Mouse (Mus musculus) heart, adult 9 months (tissue): ENCODE measurements around the gene Sgcd.
A peak's percentile ranks its signal among the peaks of the same experiment; 100 is the strongest.

Source experiments
- DNase-seq, 2 experiments: peaks; one replicate each; pipeline ENCODE4 v3.0.0; 2022; ENCODE audit warnings: low spot score in 2 of 2

Sgcd gene

DNA sequence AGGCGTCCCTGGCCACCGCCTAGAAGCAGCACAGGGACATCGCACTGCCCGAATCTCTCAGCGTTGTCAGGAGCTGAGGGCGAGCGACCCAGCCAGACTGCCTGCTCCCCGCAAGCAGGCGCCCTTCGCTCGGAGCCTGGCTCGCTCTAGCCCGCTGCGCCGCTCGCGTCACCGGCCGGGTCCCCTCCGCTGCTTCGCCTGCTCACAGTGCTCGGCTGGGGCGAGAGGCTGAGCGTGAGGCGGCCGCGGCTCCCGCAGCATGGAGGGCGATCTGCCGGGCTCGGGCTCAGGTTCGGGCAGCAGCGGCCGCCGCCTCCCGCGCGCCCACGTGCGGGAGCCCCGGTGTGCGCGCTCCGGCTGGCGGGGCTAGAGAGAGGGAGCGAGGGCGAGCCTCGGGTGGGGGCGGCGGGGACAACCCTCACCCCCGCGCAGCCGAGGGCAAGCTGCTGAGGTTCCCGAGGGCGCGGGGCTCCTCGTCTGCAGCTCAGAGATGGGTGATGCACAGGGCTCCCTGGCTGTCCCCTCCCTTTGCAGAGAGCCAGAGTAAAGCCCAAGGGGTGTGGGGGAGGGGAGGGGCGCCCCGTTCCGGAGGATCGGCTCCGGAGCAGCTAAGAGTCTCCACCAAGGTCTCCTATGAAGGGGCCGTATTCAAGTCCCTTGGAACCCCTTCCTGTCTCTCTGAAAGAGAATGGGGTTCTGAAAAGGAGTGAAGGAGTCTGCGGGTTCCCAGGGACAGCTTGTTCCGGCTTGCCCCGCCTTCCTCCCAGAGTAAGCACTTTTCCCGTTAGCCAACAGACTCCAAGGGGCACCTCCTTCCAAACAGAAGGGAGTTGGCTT, at the start of gene Sgcd:
TSS of gene Sgcd (minus strand) at position 273 of the 837 bp plus-strand sequence.
- peak; percentile 5 to 10 for DNase-seq

- DNase-seq: no peak
Measured at GRCm38 (mm10) chr11:48038051-48038450, 49.3 kb upstream of the Sgcd start.

GRCm38 (mm10) chr11:48012836-48013235, 24.1 kb upstream of the Sgcd start:
- no peak for DNase-seq

DNA sequence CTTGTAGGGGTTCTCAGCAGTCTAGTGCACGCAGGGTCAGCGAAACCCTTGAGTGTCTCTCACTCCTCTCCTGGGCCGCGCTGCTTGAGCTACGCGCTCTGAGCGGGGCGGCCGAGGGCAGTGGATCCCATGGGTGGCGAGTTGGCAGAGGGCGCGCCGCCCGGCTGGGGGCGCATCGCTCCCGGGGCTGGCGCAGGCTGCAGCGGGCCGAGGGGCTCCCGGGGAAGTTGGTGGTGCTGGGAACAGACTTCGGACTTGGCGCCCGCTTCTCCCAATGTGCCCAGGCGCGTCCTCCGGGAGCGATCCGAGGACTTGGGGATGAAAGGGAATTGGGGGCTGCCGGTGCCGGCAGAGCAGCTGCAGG, 454 bp downstream of the Sgcd start:
- no peak for DNase-seq

- no peak for DNase-seq
Measured at GRCm38 (mm10) chr11:47987893-47988267, 889 bp downstream of the Sgcd start.

DNA sequence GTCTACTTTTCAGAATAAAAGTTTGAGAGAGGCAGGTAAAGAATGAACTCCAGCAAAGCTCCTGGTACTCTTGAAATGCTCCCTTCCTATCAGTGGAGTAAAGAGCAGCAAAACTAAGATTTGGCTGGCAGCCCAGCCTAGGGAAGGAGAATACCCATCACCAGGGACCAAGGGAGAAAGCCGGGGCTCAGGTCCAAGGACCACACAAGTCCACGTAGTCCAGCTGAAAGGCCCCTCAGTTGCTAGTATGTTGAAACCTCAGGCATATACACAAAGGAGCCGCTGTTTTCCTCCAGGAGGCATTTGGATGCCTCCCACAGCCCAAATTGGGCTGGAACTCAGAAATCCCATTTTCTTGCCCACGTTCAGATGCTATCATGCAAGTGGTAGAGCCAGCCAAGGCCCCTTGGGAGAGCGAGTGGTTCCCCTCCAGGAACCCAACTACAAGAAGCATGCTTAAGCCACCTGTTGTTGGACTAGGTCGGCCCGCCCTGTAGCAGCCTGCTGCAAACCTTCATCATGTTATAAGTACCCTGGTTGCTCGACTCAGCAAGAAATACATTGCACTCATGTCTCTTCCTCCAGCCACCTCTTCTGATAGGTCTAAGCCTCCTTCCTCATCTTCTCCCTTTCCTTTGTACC, 1.4 kb downstream of the Sgcd start:
- DNase-seq: no peak

- DNase-seq: no peak
Measured at GRCm38 (mm10) chr11:47982152-47982551, 6.6 kb downstream of the Sgcd start.

DNA sequence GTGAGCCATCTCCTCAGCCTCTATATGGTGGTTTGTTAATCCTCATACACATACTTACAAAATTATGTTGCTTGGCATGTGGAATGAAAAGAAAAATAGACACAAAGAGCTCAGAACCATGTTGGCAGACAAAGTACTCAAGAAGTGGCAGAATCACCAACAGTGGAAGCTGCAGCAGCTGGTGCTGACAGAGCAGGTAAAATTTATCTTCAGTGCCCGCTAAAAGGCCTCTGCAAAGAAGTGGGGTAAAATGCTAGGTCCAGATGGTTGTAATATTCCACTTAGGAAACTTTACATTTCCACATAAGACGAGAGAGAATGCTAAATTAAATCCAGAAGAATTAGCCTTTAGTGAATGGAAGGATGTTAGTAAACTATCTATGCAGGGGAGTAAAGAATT, 7.7 kb downstream of the Sgcd start:
- no peak for DNase-seq

DNA sequence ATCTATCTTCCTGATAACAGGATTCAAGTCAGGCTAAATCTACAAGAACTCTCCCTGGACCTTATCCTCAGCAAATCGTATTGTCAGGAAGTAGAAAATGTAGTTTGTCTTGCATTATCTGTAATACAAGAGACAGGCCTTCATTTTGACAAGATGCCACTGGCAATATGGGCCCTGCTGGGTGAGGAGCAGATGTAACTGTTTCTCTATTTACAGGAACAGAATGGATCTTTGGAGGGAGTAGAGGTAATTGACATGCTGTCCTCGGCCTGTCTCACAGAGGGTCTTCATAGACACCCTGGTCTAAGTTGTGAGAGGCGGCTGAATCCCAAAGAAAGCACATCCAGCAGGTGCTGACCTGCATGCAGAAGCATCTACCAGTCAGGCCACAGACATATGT, 35.5 kb downstream of the Sgcd start:
- DNase-seq: no peak

- no peak for DNase-seq
Measured at GRCm38 (mm10) chr11:47952366-47952765, 36.4 kb downstream of the Sgcd start.

GRCm38 (mm10) chr11:47939795-47940194, 49.0 kb downstream of the Sgcd start:
- DNase-seq: no peak

- DNase-seq: no peak
Measured at GRCm38 (mm10) chr11:47917616-47918015, 71.2 kb downstream of the Sgcd start.

DNA sequence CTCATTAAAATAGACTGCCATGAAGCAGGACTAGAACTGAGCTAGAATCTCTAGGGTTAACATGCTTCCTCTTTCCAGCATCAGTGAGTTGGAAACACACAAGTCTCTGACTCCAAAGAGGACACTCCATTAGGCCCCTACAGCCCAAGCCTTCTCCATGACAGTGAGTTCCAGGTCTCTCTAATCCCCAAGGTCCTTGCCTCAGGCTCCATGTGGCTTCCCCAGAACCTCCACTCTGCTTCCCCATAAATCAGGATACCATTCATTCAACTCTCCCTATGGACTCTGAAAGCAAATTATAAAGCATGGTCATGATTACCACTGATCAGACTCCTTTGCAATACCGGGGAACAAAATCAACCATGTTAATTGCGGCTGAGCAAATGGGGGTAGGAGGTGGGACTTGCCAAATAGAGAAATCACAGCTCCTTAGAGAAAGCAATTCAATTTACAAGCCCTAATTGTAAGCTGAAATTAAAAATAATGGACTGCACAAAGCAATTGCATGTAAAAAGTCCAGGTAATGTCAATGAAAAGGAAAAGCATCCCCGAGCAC, 97.1 kb downstream of the Sgcd start:
- DNase-seq: no peak

- peak in 1 of 2 experiments; percentile 1 for DNase-seq
Measured at GRCm38 (mm10) chr11:47890315-47890714, 98.5 kb downstream of the Sgcd start.

- no peak for DNase-seq
Measured at GRCm38 (mm10) chr11:47885310-47885709, 103.5 kb downstream of the Sgcd start.

GRCm38 (mm10) chr11:47883545-47883944, 105.2 kb downstream of the Sgcd start:
- no peak for DNase-seq

- no peak for DNase-seq
Measured at GRCm38 (mm10) chr11:47876633-47877170, 112.1 kb downstream of the Sgcd start.

DNA sequence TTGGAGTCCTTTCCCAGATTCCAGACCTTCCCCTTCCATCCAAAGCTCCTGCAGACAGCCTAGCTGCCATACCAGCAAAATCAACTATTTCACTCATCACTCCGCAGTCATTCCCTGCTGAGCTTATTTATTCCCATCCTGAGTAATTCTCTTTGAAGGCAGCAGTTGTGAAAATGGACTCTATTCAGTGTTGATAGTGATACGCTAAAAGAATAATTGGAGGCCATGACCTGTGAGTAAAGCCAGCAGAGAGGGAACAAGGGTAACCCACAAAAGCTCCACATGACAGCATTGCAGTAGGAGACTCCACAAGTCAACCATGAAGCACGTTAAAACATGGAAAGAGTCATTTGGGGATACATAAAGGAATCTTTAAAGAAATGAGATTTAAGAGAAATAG, 142.9 kb downstream of the Sgcd start:
- no peak for DNase-seq

GRCm38 (mm10) chr11:47833283-47833682, 155.5 kb downstream of the Sgcd start:
- peak; percentile 32 to 59 for DNase-seq

DNA sequence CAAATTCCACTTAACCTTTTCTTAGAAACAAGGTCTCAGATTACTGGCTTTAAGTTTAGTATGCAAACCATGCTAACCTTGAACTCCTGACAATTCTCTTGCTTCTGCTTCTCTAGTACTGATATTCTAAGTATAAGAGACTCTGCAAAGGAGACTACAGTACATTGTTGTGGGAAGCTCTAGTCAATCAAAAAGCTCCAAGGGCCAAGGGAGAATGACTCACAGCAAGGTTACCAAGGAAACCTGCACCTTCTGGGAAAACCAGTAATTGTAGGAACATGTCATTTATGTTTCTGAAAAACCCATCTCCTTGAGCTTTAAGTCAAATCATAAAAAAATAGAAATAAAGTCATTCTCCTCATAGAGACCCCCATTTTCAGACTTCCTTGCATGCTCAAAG, 178.5 kb downstream of the Sgcd start:
- no peak for DNase-seq

- DNase-seq: no peak
Measured at GRCm38 (mm10) chr11:47804101-47804715, 184.6 kb downstream of the Sgcd start.

GRCm38 (mm10) chr11:47777916-47778226, 210.9 kb downstream of the Sgcd start:
- DNase-seq: no peak
